Mouse (Mus musculus) MEL (cell line): ENCODE measurements around the gene Ifitm10.

Source experiments
- BHLHE40 ChIP-seq: IDR thresholded peaks from 2 replicates; pipeline ENCODE4 v1.6.1; 2012; ENCODE audit warnings: low read depth, mild to moderate bottlenecking, inconsistent platforms, low read length, improper control_type of control experiment, borderline replicate concordance
- CTCF ChIP-seq, 3 experiments: IDR thresholded peaks in 2 of 3; conservative IDR thresholded peaks in 1 of 3; 2 replicates each; pipeline ENCODE4 v1.5.1; 2011 to 2012; ENCODE audit warnings: low read length in 3 of 3, low read depth in 2 of 3, mild to moderate bottlenecking in 2 of 3, improper control_type of control experiment in 1 of 3, inconsistent platforms in 1 of 3, mixed read lengths in 1 of 3, moderate library complexity in 1 of 3; ENCODE audit not compliant: control insufficient read depth in 1 of 3, insufficient read depth in 1 of 3, poor library complexity in 1 of 3, severe bottlenecking in 1 of 3
- ETS1 ChIP-seq: IDR thresholded peaks from 2 replicates; pipeline ENCODE4 v1.6.1; 2012; ENCODE audit warnings: low read depth, mild to moderate bottlenecking, inconsistent platforms, low read length, improper control_type of control experiment, moderate library complexity
- MAX ChIP-seq: IDR thresholded peaks from 2 replicates; pipeline ENCODE4 v1.6.1; 2011; ENCODE audit warnings: low read length, improper control_type of control experiment
- MAZ ChIP-seq: IDR thresholded peaks from 2 replicates; pipeline ENCODE4 v1.6.1; 2012; ENCODE audit warnings: low read depth, mild to moderate bottlenecking, inconsistent platforms, low read length, improper control_type of control experiment
- NELFE ChIP-seq: IDR thresholded peaks from 2 replicates; pipeline ENCODE4 v1.6.1; 2011; ENCODE audit warnings: low read depth, low read length, improper control_type of control experiment
- POLR2A ChIP-seq, 2 experiments: IDR thresholded peaks; 2 replicates each; pipeline ENCODE4 v1.6.1; 2011 to 2012; ENCODE audit warnings: low read length in 2 of 2, mild to moderate bottlenecking in 2 of 2, control low read depth in 1 of 2, improper control_type of control experiment in 1 of 2, low read depth in 1 of 2, moderate library complexity in 1 of 2; ENCODE audit not compliant: control insufficient read depth in 1 of 2, insufficient read depth in 1 of 2, poor library complexity in 1 of 2
- POLR2AphosphoS5 ChIP-seq: IDR thresholded peaks from 2 replicates; pipeline ENCODE4 v1.6.1; 2012; ENCODE audit warnings: low read depth, borderline replicate concordance, mild to moderate bottlenecking, inconsistent platforms, low read length, moderate library complexity, mixed read lengths
- RAD21 ChIP-seq: IDR thresholded peaks from 2 replicates; pipeline ENCODE4 v1.6.1; 2011; ENCODE audit warnings: mild to moderate bottlenecking, low read depth, low read length, improper control_type of control experiment
- SIN3A ChIP-seq: IDR thresholded peaks from 2 replicates; pipeline ENCODE4 v1.6.1; 2012; ENCODE audit warnings: low read length, improper control_type of control experiment, inconsistent platforms
- TCF12 ChIP-seq: IDR thresholded peaks from 2 replicates; pipeline ENCODE4 v1.6.1; 2014; ENCODE audit warnings: low read depth, mild to moderate bottlenecking, inconsistent platforms, low read length, improper control_type of control experiment, moderate library complexity
- USF1 ChIP-seq: IDR thresholded peaks from 2 replicates; pipeline ENCODE4 v1.6.1; 2014; ENCODE audit warnings: low read depth, mild to moderate bottlenecking, inconsistent platforms, low read length, improper control_type of control experiment, moderate library complexity
- ZC3H11A ChIP-seq: IDR thresholded peaks from 2 replicates; pipeline ENCODE4 v1.6.1; 2012; ENCODE audit warnings: low read depth, mild to moderate bottlenecking, inconsistent platforms, low read length, improper control_type of control experiment
- ZMIZ1 ChIP-seq: IDR thresholded peaks from 2 replicates; pipeline ENCODE4 v1.6.1; 2012; ENCODE audit warnings: low read depth, mild to moderate bottlenecking, inconsistent platforms, low read length, improper control_type of control experiment, moderate library complexity

DNA sequence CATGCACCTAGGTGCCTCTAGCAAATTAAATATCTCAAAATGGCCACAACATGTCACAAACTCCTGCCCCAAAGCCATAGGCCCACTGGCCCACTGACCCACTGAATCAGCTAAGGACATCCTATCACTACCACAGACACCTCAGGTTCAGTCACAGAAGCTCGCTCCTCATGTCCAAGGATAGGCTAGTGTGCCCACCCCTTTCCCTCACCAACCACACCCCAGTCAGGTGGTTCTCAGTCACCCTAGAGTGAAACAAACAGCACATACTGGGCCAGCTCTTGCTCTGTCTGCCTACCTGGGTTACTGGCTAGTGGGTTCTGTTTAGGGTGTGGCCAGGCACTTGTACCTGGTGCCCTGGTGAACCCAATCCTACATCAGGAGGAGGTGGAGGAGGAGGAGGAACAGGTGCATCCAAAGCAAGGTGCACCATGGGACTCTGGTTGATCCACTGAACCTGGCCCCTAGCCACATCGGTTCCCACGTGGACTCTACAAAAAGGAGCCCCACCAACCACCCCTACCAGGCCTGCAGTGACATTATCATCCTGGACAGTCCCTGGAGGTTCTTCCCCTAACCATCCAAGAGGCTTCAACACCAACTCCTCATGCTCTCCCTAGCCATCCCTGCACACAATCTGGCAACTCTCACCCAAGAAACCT lies 12.3 kb upstream of the Ifitm10 start:
- no peak for TF ChIP-seq CTCF (IDR thresholded peaks at IDR 0.05 in 2 of 3, conservative IDR thresholded peaks at IDR 0.05 in 1 of 3; ENCODE audit: control insufficient read depth in 1 of 3, insufficient read depth in 1 of 3, low read depth in 2 of 3, low read length in 3 of 3, poor library complexity in 1 of 3, severe bottlenecking in 1 of 3)
- TF ChIP-seq RAD21, result no peak
- no peak for TF ChIP-seq TCF12
- TF ChIP-seq POLR2AphosphoS5, result no peak
- no peak for TF ChIP-seq MAZ
- TF ChIP-seq USF1, result no peak
- TF ChIP-seq ZC3H11A, result no peak
- TF ChIP-seq ETS1, result no peak
- no peak for TF ChIP-seq BHLHE40
- no peak for TF ChIP-seq MAX
- no peak for TF ChIP-seq POLR2A (IDR thresholded peaks at IDR 0.05; ENCODE audit: control insufficient read depth in 1 of 2, insufficient read depth in 1 of 2, low read depth in 1 of 2, low read length in 2 of 2, poor library complexity in 1 of 2)
- TF ChIP-seq NELFE, result no peak
- TF ChIP-seq SIN3A, result no peak
- TF ChIP-seq ZMIZ1, result no peak
